32 mouse cellular contexts compared by ENCODE assay signal in the genomic region with DNA sequence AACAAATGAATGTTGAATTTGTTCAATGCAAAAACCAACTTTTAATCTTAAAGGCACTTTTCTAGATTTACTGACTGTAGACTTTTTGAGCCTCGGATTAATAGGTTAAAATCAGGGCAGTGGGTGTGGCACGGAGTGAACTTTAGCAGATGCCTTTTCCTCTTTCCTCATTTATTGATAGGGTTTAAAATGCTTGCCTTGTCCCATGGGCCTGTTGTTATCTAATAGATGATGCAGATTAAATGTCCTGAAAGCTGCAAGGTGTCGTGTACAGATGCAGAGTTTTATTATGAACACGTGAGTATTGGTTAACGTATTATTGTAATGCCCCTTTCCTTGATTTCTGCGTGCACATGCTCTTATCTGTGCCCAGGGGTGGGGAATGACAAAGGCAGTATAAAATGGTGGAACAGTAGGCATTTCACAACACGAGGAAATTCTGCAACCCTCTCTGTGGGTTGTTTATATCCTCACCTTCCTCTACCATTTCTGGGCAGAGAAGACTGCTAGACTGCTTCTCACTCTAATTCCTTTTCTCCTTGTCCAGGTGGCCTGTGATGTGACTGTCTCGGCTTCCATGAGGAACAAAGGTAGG. TPM values are rescaled to one million over a fixed set of nuclear protein-coding genes. Genes with fewer than 3 reads are reported as not detected.
DNase-seq lines count a peak whose midpoint lies in the region; ATAC-seq and TF ChIP-seq lines count a peak whose summit lies in the region.
"Had no signal": no experiment of that assay in that cellular context is flagged by ENCODE, and none has a peak within 500 bp of the region (broad histone marks: within the 10 kb centered on the region; RNA-seq: fewer than 3 reads in every experiment).

TSS of gene Mgam (plus strand) at position 426 of the 595 bp plus-strand sequence.

- H3K4me1 ChIP-seq in bone marrow, adult 2 months (ENCODE audit: control insufficient read depth, insufficient read depth, low read length): no peaks in the 10 kb centered on the region; the same call in 1 of the 2 replicates
- H3K4me1 ChIP-seq in intestine, embryonic 15.5 days (replicated peaks): no peaks in the 10 kb centered on the region
- no peaks in the 10 kb centered on the region for H3K4me1 ChIP-seq in midbrain, postnatal 0 days (ENCODE audit: insufficient read depth, low read length)
- H3K4me1 ChIP-seq: embryonic facial prominence, embryonic 12.5 days; forebrain, embryonic 10.5 days; forebrain, embryonic 15.5 days; heart, embryonic 13.5 days; hindbrain, embryonic 10.5 days; hindbrain, embryonic 15.5 days; limb, embryonic 13.5 days; megakaryocyte, embryonic 14.5 days had no signal

- H3K9me3 ChIP-seq in intestine, embryonic 15.5 days: no peaks in the 10 kb centered on the region
- H3K9me3 ChIP-seq in midbrain, postnatal 0 days (ENCODE audit: low read length): no peaks in the 10 kb centered on the region
- H3K9me3 ChIP-seq: embryonic facial prominence, embryonic 12.5 days; forebrain, embryonic 10.5 days; forebrain, embryonic 15.5 days; heart, embryonic 13.5 days; hindbrain, embryonic 10.5 days; hindbrain, embryonic 15.5 days; limb, embryonic 13.5 days; megakaryocyte, embryonic 14.5 days had no signal

- no peaks in the 10 kb centered on the region for H3K36me3 ChIP-seq in intestine, embryonic 15.5 days
- no peaks in the 10 kb centered on the region for H3K36me3 ChIP-seq in midbrain, postnatal 0 days (ENCODE audit: insufficient read depth, low read length)
- H3K36me3 ChIP-seq: embryonic facial prominence, embryonic 12.5 days; forebrain, embryonic 10.5 days; forebrain, embryonic 15.5 days; heart, embryonic 13.5 days; hindbrain, embryonic 10.5 days; hindbrain, embryonic 15.5 days; limb, embryonic 13.5 days had no signal

- peak; percentile 59 for DNase-seq in 416B (ENCODE audit: low read depth)
- DNase-seq in thymus, postnatal 14 days: no peak
- DNase-seq in gastrocnemius, adult 8-10 months (ENCODE audit: low spot score in 2 of 2): no peak
- no peak for DNase-seq in midbrain, postnatal 0 days (ENCODE audit: low spot score)
- DNase-seq: adrenal gland, adult 2 months; cerebellum, adult 11-12 months; cerebellum, adult 9-11 months; embryo, embryonic 11 days; gastrocnemius, adult 2 months; heart, postnatal 10 days; kidney, postnatal 25 days; lung, embryonic 14.5 days; midbrain, embryonic 14.5 days; right cerebral cortex, adult 18-20 months had no signal

- H3K4me3 ChIP-seq in bone marrow, adult 2 months (replicated peaks; ENCODE audit: control insufficient read depth, low read depth, low read length): peak within 1 kb of the TSS; percentile 61
- no peak within 1 kb of the TSS for H3K4me3 ChIP-seq in intestine, embryonic 15.5 days (replicated peaks)
- H3K4me3 ChIP-seq in midbrain, postnatal 0 days (ENCODE audit: low read depth, low read length): no peak within 1 kb of the TSS
- H3K4me3 ChIP-seq: embryonic facial prominence, embryonic 12.5 days; forebrain, embryonic 10.5 days; forebrain, embryonic 15.5 days; gastrocnemius, adult 2 months; heart, embryonic 13.5 days; hindbrain, embryonic 10.5 days; hindbrain, embryonic 15.5 days; layer of hippocampus, adult 2 months; limb, embryonic 13.5 days; megakaryocyte, embryonic 14.5 days had no signal

- TF ChIP-seq POLR2A in bone marrow, adult 2 months (IDR thresholded peaks at IDR 0.05; ENCODE audit: borderline replicate concordance, control insufficient read depth, low read depth, low read length): no peak

- WGBS in bone marrow, adult 2 months: 32% methylated on average over 8 of the region's 8 CpGs
- 60% methylated on average over 8 of the region's 8 CpGs for WGBS in intestine, embryonic 15.5 days
- 86% methylated on average over 8 of the region's 8 CpGs for WGBS in midbrain, postnatal 0 days

- TF ChIP-seq CTCF in bone marrow, adult 2 months (IDR thresholded peaks at IDR 0.05; ENCODE audit: control insufficient read depth, insufficient read depth, low read length): no peak
- no peak for TF ChIP-seq CTCF in midbrain, postnatal 0 days (IDR thresholded peaks at IDR 0.05)

- H3K9ac ChIP-seq in intestine, embryonic 15.5 days: no peak within 1 kb of the TSS
- H3K9ac ChIP-seq in midbrain, postnatal 0 days (replicated peaks; ENCODE audit: low read length, poor library complexity, severe bottlenecking): no peak within 1 kb of the TSS
- H3K9ac ChIP-seq: embryonic facial prominence, embryonic 12.5 days; forebrain, embryonic 15.5 days; heart, embryonic 13.5 days; hindbrain, embryonic 15.5 days; limb, embryonic 13.5 days; liver, embryonic 14.5 days; lung, embryonic 14.5 days had no signal

- ATAC-seq in intestine, embryonic 15.5 days: peak; percentile 73
- peak; percentile 85 for ATAC-seq in megakaryocyte progenitor cell, adult 5-6 weeks (replicated peaks; ENCODE audit: poor library complexity)
- no peak for ATAC-seq in midbrain, postnatal 0 days (ENCODE audit: low FRiP score)
- ATAC-seq: activated CD4-positive, CD25-positive, alpha-beta regulatory T cell, adult 4 months; forebrain, embryonic 15.5 days; inflammation-experienced regulatory T-cells, adult 6 months had no signal

- H3K4me2 ChIP-seq in intestine, embryonic 15.5 days (replicated peaks): no peak within 1 kb of the TSS
- H3K4me2 ChIP-seq in midbrain, postnatal 0 days (ENCODE audit: low read depth, low read length, poor library complexity, severe bottlenecking): no peak within 1 kb of the TSS
- H3K4me2 ChIP-seq: embryonic facial prominence, embryonic 12.5 days; forebrain, embryonic 15.5 days; heart, embryonic 13.5 days; hindbrain, embryonic 15.5 days; limb, embryonic 13.5 days; lung, embryonic 14.5 days had no signal

- H3K27ac ChIP-seq in bone marrow, adult 2 months (ENCODE audit: control insufficient read depth, insufficient read depth, low read depth, low read length, poor library complexity): peak within 1 kb of the TSS; percentile 51; the same call in 1 of the 2 replicates
- H3K27ac ChIP-seq in intestine, embryonic 15.5 days: no peak within 1 kb of the TSS
- H3K27ac ChIP-seq in midbrain, postnatal 0 days (ENCODE audit: low read depth, low read length): no peak within 1 kb of the TSS
- H3K27ac ChIP-seq: embryonic facial prominence, embryonic 12.5 days; forebrain, embryonic 10.5 days; forebrain, embryonic 15.5 days; gastrocnemius, adult 2 months; heart, embryonic 13.5 days; hindbrain, embryonic 10.5 days; hindbrain, embryonic 15.5 days; layer of hippocampus, adult 2 months; limb, embryonic 13.5 days; liver, embryonic 14.5 days had no signal

- H3K27me3 ChIP-seq in intestine, embryonic 15.5 days (replicated peaks): no peaks in the 10 kb centered on the region
- H3K27me3 ChIP-seq in midbrain, postnatal 0 days (ENCODE audit: insufficient read depth, low read length): no peaks in the 10 kb centered on the region
- H3K27me3 ChIP-seq: CH12.LX; embryonic facial prominence, embryonic 12.5 days; forebrain, embryonic 15.5 days; heart, embryonic 13.5 days; hindbrain, embryonic 15.5 days; limb, embryonic 13.5 days; megakaryocyte, embryonic 14.5 days had no signal

RNA-seq across cellular contexts. Expression of gene Mgam, which starts in this region (rescaled TPM):
- polyA plus RNA-seq in bone marrow, adult 2 months (2011; ENCODE audit: insufficient read depth, insufficient read length, low replicate concordance, missing spikeins): 6.0 and 10.9 TPM in 2 replicates
- polyA plus RNA-seq in intestine, embryonic 15.5 days (2015; fragmentation: Nextera tagmentation; extraction: Ambion mirVana): 33.7 and 37.0 TPM in 2 replicates
- total RNA-seq in megakaryocyte progenitor cell, adult 5-6 weeks (2015): 35.6 and 43.9 TPM in 2 replicates
- total RNA-seq in megakaryocyte progenitor cell, adult 5-6 weeks (2017): 55.5 and 85.3 TPM in 2 replicates
- under 1 TPM; 0.07 to 0.43 (median 0.18) TPM for total RNA-seq in gastrocnemius, adult 8-10 months (2022)
- 1.1 and 1.8 TPM in 2 replicates for total RNA-seq in midbrain, postnatal 0 days (2014; rRNA removed)
- polyA plus RNA-seq in midbrain, postnatal 0 days (2015; fragmentation: Nextera tagmentation; extraction: Ambion mirVana): 0.11 and 0.26 TPM in 2 replicates
- total RNA-seq: CH12.LX; layer of hippocampus, adult 2 months; layer of hippocampus, postnatal 25 days; left cerebral cortex, postnatal 36 days had no signal
- polyA plus RNA-seq: activated CD4-positive, CD25-positive, alpha-beta regulatory T cell, adult 4 months; forebrain, embryonic 10.5 days; forebrain, embryonic 15.5 days; hindbrain, embryonic 10.5 days; midbrain, embryonic 14.5 days had no signal

Comparison
In these comparisons a context has a peak if more than half of its experiments do, and no peak if none do; other contexts are left out.
1. RNA of gene Mgam (total RNA-seq): 35.6 to 85.3 TPM in megakaryocyte progenitor cell, adult 5-6 weeks; 1.1 to 1.8 TPM in midbrain, postnatal 0 days and 0.07 to 0.43 TPM in gastrocnemius, adult 8-10 months; every median in the first group is over 10 times any median in the second.